Mouse (Mus musculus) heart, embryonic 16.5 days (tissue): ENCODE results near the gene Xcl1. TPM values are rescaled to one million over a fixed set of nuclear protein-coding genes. Genes with fewer than 3 reads are reported as not detected.

Source experiments
- ATAC-seq: fragments of 200-750 bp; cut with Nextera tagmentation; replicated peaks from 2 replicates; pipeline ENCODE4 v1.8.0; 2017; ENCODE audit warnings: moderate number of reproducible peaks; ENCODE audit not compliant: insufficient read depth, low FRiP score; ENCODE audit errors: extremely low read depth
- H3K27ac ChIP-seq: fragments of 300-500 bp; sonication (generic); 2 replicates; pipeline ENCODE4 v1.5.1; 2014; ENCODE audit warnings: mild to moderate bottlenecking, low read length, control low read depth, moderate library complexity
- H3K27me3 ChIP-seq: fragments of 300-500 bp; sonication (generic); 2 replicates; pipeline ENCODE4 v1.6.1; 2014; ENCODE audit warnings: low read length, mixed read lengths; ENCODE audit not compliant: control insufficient read depth, insufficient read depth
- H3K36me3 ChIP-seq: fragments of 300-500 bp; sonication (generic); 2 replicates; pipeline ENCODE4 v1.6.1; 2014; ENCODE audit not compliant: control insufficient read depth, insufficient read depth
- H3K4me1 ChIP-seq: fragments of 300-500 bp; sonication (generic); 2 replicates; pipeline ENCODE4 v1.6.1; 2014; ENCODE audit warnings: low read length, mixed read lengths; ENCODE audit not compliant: control insufficient read depth, insufficient read depth
- H3K4me2 ChIP-seq: fragments of 300-500 bp; sonication (generic); 2 replicates; pipeline ENCODE4 v1.6.1; 2014; ENCODE audit warnings: low read depth, mild to moderate bottlenecking, control low read depth, low read length
- H3K4me3 ChIP-seq: fragments of 300-500 bp; sonication (generic); 2 replicates; pipeline ENCODE4 v1.5.1; 2014; ENCODE audit warnings: mild to moderate bottlenecking, control low read depth, low read length
- H3K9ac ChIP-seq: fragments of 300-500 bp; sonication (generic); 2 replicates; pipeline ENCODE4 v1.6.1; 2014; ENCODE audit warnings: low read length, control low read depth
- H3K9me3 ChIP-seq: fragments of 300-500 bp; sonication (generic); replicated peaks from 2 replicates; pipeline ENCODE4 v1.6.1; 2016; ENCODE audit warnings: low read length; ENCODE audit not compliant: control insufficient read depth
- WGBS: fragments of 180-500 bp; shearing (Covaris S2); extraction: QIAGEN DNeasy Blood & Tissue Kit; methylation state at CpG from one replicate; pipeline ENCODE4 v1.1.7; 2014; 5-methylcytosine and 5-hydroxymethylcytosine counted together
- polyA plus RNA-seq: library from polyadenylated mRNA; unstranded; fragments of >200 nt; fragmentation: Nextera tagmentation; extraction: Ambion mirVana; gene quantifications from 2 replicates; pipeline ENCODE4 v1.2.1, GENCODE M21; 2015

Xcl1 gene
- polyA plus RNA-seq, 1 experiment from 2014 or later: 2.9 TPM

- Histone ChIP-seq H3K4me1 (peaks cover 33% of the 10 kb centered on the region), H3K9ac (peak overlapping the region; percentile 42), H3K9me3 (no peaks in the 10 kb centered on the region), H3K36me3 (no peaks in the 10 kb centered on the region), H3K27me3 (no peaks in the 10 kb centered on the region), H3K4me2 (peak overlapping the region; percentile 49), H3K4me3 (no peak overlapping the region), H3K27ac (peak overlapping the region; percentile 84)
- 23% methylated on average over 16 of the region's 16 CpGs for WGBS
- peak; percentile 84 for ATAC-seq
Observed at GRCm38 (mm10) chr1:164896211-164897145, 38.8 kb downstream of the Xcl1 start.

DNA sequence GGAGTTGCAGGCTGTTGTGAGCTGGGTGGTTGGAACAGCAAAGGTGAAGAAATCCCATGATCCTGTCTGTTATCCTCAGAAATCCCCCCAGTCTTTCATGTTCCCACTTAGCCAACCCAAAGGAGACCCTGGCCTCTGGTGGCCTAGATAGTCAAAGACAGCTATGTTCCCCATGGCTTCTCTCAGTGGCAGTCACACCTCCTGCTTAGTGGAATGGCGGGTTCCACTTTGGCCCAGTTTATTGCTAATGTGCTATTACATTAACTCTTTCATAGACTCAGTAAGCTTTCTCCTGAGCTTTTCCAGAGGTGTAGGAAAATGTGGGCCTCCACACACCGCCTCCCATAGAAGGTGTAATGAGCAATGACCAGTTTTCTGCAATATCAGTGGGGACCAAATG, 39.5 kb downstream of the Xcl1 start:
- Histone ChIP-seq H3K4me3 (no peak overlapping the region), H3K27ac (peak overlapping the region; percentile 84), H3K4me1 (peaks cover 33% of the 10 kb centered on the region), H3K9ac (no peak overlapping the region), H3K36me3 (no peaks in the 10 kb centered on the region), H3K27me3 (no peaks in the 10 kb centered on the region), H3K4me2 (peak overlapping the region; percentile 49; the same call in 1 of the 2 replicates), H3K9me3 (no peaks in the 10 kb centered on the region)
- no peak for ATAC-seq
- 55% methylated on average over 2 of the region's 2 CpGs for WGBS

DNA sequence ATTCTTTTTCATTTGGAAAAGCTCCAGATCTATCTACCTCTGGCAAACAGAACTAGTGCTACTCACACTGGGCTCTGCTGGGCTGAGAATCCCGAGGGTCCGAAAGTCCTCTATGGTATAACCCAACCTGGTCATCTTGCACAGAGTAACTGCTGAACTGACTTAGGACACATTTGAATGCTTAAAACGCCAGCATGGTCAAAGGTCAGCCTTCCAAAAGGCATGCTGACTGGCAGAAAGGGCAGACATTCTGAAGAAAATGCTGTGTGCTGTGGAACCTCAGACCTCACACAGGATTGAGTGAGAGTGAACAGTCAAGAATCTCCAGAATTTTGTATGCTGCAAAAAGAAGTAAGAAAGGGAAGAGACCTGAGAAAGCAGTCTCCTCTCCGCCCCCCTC, 45.0 kb downstream of the Xcl1 start:
- H3K9ac ChIP-seq: no peak overlapping the region
- WGBS: 70% methylated on average over 4 of the region's 4 CpGs
- no peak for ATAC-seq

GRCm38 (mm10) chr1:164888563-164888962, 46.8 kb downstream of the Xcl1 start:
- no peaks in the 10 kb centered on the region for H3K36me3 ChIP-seq
- H3K27me3 ChIP-seq: no peaks in the 10 kb centered on the region
- ATAC-seq: no peak
- 31% methylated on average over 6 of the region's 6 CpGs for WGBS
- no peaks in the 10 kb centered on the region for H3K9me3 ChIP-seq
- H3K27ac ChIP-seq: no peak overlapping the region
- H3K4me2 ChIP-seq: no peak overlapping the region
- H3K9ac ChIP-seq: no peak overlapping the region
- peaks cover 13% of the 10 kb centered on the region for H3K4me1 ChIP-seq
- H3K4me3 ChIP-seq: no peak overlapping the region

More for the DNA sequence above, 45.0 kb downstream of the Xcl1 start:
- Histone ChIP-seq H3K9me3 (no peaks in the 10 kb centered on the region), H3K27me3 (no peaks in the 10 kb centered on the region), H3K4me3 (no peak overlapping the region), H3K4me1 (peaks cover 13% of the 10 kb centered on the region), H3K4me2 (no peak overlapping the region), H3K27ac (no peak overlapping the region), H3K36me3 (no peaks in the 10 kb centered on the region)

GRCm38 (mm10) chr1:164887775-164888174, 47.6 kb downstream of the Xcl1 start:
- Histone ChIP-seq H3K4me2 (no peak overlapping the region), H3K4me3 (no peak overlapping the region), H3K27me3 (no peaks in the 10 kb centered on the region), H3K36me3 (no peaks in the 10 kb centered on the region), H3K27ac (peak overlapping the region; percentile 52), H3K9ac (no peak overlapping the region), H3K9me3 (no peaks in the 10 kb centered on the region), H3K4me1 (peaks cover 13% of the 10 kb centered on the region)
- ATAC-seq: peak; percentile 76
- 26% methylated on average over 2 of the region's 2 CpGs for WGBS

- no peak overlapping the region for H3K4me3 ChIP-seq
- ATAC-seq: no peak
- 79% methylated on average over 3 of the region's 3 CpGs for WGBS
Observed at GRCm38 (mm10) chr1:164881891-164882290, 53.4 kb downstream of the Xcl1 start.

More at GRCm38 (mm10) chr1:164881891-164882290, 53.4 kb downstream of the Xcl1 start:
- Histone ChIP-seq H3K4me1 (no peaks in the 10 kb centered on the region), H3K4me2 (no peak overlapping the region), H3K27me3 (no peaks in the 10 kb centered on the region), H3K27ac (no peak overlapping the region), H3K9ac (no peak overlapping the region), H3K36me3 (no peaks in the 10 kb centered on the region), H3K9me3 (no peaks in the 10 kb centered on the region)

Other genes with a start within 250 kb of the Xcl1 start
- gene Dpt, start 138.9 kb downstream of the Xcl1 start, polyA plus RNA-seq: 86.5 and 96.2 TPM in 2 replicates
- gene Tbx19, start 225.2 kb upstream of the Xcl1 start, polyA plus RNA-seq: 0.09 and 0.53 TPM in 2 replicates